Mouse (Mus musculus) kidney, embryonic 14.5 days (tissue): Measurements from ENCODE around the gene Pip5k1b. TPM values are rescaled to one million over a fixed set of nuclear protein-coding genes. Genes with fewer than 3 reads are reported as not detected.

Experiments used
- ATAC-seq: fragments of 200-750 bp; cut with Nextera tagmentation; 2 replicates; pipeline ENCODE4 v1.8.0; 2017; ENCODE audit warnings: moderate number of reproducible peaks, mild to moderate bottlenecking, moderate TSS enrichment, moderate library complexity; ENCODE audit not compliant: low FRiP score, low TSS enrichment
- H3K27ac ChIP-seq: fragments of 300-500 bp; sonication (generic); 2 replicates; pipeline ENCODE4 v1.5.1; 2014; ENCODE audit warnings: low read depth, mild to moderate bottlenecking, low read length, moderate library complexity, mixed read lengths
- H3K27me3 ChIP-seq: fragments of 300-500 bp; sonication (generic); 2 replicates; pipeline ENCODE4 v1.6.1; 2014; ENCODE audit warnings: mild to moderate bottlenecking, low read length; ENCODE audit not compliant: control insufficient read depth, insufficient read depth
- H3K36me3 ChIP-seq: fragments of 300-500 bp; sonication (generic); 2 replicates; pipeline ENCODE4 v1.6.1; 2014; ENCODE audit warnings: low read length, mixed read lengths; ENCODE audit not compliant: control insufficient read depth, insufficient read depth
- H3K4me1 ChIP-seq: fragments of 300-500 bp; sonication (generic); 2 replicates; pipeline ENCODE4 v1.6.1; 2014; ENCODE audit warnings: low read length, mixed read lengths; ENCODE audit not compliant: control insufficient read depth, insufficient read depth
- H3K4me2 ChIP-seq: fragments of 300-500 bp; sonication (generic); replicated peaks from 2 replicates; pipeline ENCODE4 v1.6.1; 2014; ENCODE audit warnings: low read depth, mild to moderate bottlenecking, low read length
- H3K4me3 ChIP-seq: fragments of 300-500 bp; sonication (generic); 2 replicates; pipeline ENCODE4 v1.5.1; 2014; ENCODE audit warnings: mild to moderate bottlenecking, low read length
- H3K9ac ChIP-seq: fragments of 300-500 bp; sonication (generic); 2 replicates; pipeline ENCODE4 v1.6.1; 2014; ENCODE audit warnings: low read depth, mild to moderate bottlenecking, low read length, moderate library complexity
- H3K9me3 ChIP-seq: fragments of 300-500 bp; sonication (generic); 2 replicates; pipeline ENCODE4 v1.6.1; 2016; ENCODE audit warnings: low read length; ENCODE audit not compliant: control insufficient read depth
- WGBS: fragments of 180-500 bp; shearing (Covaris S2); extraction: QIAGEN DNeasy Blood & Tissue Kit; methylation state at CpG from one replicate; pipeline ENCODE4 v1.1.7; 2014; 5-methylcytosine and 5-hydroxymethylcytosine counted together
- polyA plus RNA-seq: library from polyadenylated mRNA; unstranded; fragments of >200 nt; fragmentation: Nextera tagmentation; extraction: Ambion mirVana; gene quantifications from 2 replicates; pipeline ENCODE4 v1.2.1, GENCODE M21; 2014

Gene Pip5k1b
- polyA plus RNA-seq, 1 experiment from 2014 or later = 3.1 TPM

DNA sequence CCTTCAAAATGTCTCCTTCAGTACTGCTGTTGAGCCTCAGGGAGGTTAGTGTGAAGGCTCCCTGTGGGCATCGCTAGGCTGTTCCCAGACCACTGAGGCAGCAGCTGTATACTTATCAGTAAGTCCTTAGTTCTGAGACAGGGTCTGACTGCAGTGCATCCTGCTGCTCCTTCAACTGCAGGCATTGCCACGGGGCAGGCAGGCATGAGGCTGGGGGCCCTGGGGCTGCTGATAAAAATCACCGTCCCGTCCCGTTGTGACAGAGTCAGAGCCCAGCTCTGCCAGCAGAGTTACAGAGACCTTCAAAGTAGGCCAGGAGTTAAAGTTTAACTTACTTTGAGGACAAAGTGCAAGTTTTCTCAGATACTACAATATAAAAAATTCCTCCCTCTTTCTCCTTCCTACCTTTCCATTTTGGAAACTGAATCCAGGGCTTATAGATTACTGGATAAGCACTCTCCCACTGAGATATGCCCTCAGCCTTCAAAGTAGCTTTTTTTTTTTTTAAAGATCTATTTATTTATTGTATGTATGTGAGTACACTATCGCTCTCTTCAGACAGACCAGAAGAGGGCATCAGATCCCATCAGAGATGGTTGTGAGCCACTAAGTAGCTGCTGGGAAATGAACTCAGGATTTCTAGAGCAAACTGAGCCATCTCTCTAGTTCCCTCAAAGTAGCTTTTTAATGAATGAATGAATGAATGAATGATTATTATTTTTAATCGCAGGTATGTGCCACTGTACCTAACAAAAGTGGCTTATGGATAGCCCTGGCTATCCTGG, 289.4 kb downstream of the Pip5k1b start:
- no peak for ATAC-seq
- Histone ChIP-seq H3K27me3 (no peaks in the 10 kb centered on the region), H3K9ac (no peak overlapping the region), H3K9me3 (no peaks in the 10 kb centered on the region), H3K4me1 (peaks cover 2% of the 10 kb centered on the region; the same call in 1 of the 2 replicates), H3K36me3 (peaks cover 24% of the 10 kb centered on the region; the same call in 1 of the 2 replicates), H3K27ac (peak overlapping the region; percentile 55; the same call in 1 of the 2 replicates), H3K4me3 (no peak overlapping the region), H3K4me2 (no peak overlapping the region)
- 72% methylated on average over 7 of the region's 7 CpGs for WGBS

DNA sequence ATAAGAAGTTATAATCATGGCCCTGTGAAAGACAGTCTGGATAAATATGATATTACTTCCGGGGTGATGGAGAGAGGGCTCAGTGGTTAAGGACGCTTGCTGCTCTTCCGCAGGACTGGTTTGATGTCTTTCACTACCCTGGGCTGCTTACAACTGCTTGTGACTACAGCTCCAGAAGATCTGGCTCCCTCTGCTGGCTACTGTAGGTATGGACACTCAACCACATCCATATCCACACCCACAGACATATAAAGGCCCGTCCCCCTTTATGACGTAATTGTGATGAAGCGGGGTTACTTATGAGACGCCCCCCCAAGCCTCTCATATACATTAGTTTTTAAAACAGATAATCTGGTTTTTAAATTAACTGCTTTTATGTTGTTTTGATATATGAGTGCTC, 290.7 kb downstream of the Pip5k1b start:
- peaks cover 17% of the 10 kb centered on the region; the same call in 1 of the 2 replicates for H3K36me3 ChIP-seq
- no peak overlapping the region for H3K27ac ChIP-seq
- H3K27me3 ChIP-seq = no peaks in the 10 kb centered on the region
- no peaks in the 10 kb centered on the region for H3K9me3 ChIP-seq
- H3K4me1 ChIP-seq = no peaks in the 10 kb centered on the region
- no peak overlapping the region for H3K4me2 ChIP-seq
- WGBS = 48% methylated on average over 7 of the region's 7 CpGs
- ATAC-seq = peak; percentile 76
- no peak overlapping the region for H3K9ac ChIP-seq
- no peak overlapping the region for H3K4me3 ChIP-seq

GRCm38 (mm10) chr19:24262736-24263135, 292.9 kb downstream of the Pip5k1b start:
- Histone ChIP-seq H3K4me2 (no peak overlapping the region), H3K9me3 (no peaks in the 10 kb centered on the region), H3K4me3 (no peak overlapping the region), H3K27me3 (no peaks in the 10 kb centered on the region), H3K36me3 (peaks cover 14% of the 10 kb centered on the region; the same call in 1 of the 2 replicates), H3K4me1 (no peaks in the 10 kb centered on the region), H3K27ac (no peak overlapping the region), H3K9ac (no peak overlapping the region)
- ATAC-seq = no peak
- 82% methylated on average over 14 of the region's 14 CpGs for WGBS

- ATAC-seq = no peak
- WGBS = 83% methylated on average over 12 of the region's 12 CpGs
- Histone ChIP-seq H3K9me3 (no peaks in the 10 kb centered on the region), H3K4me3 (no peak overlapping the region), H3K27ac (no peak overlapping the region), H3K4me2 (no peak overlapping the region), H3K27me3 (no peaks in the 10 kb centered on the region), H3K9ac (no peak overlapping the region), H3K36me3 (peaks cover 7% of the 10 kb centered on the region; the same call in 1 of the 2 replicates), H3K4me1 (no peaks in the 10 kb centered on the region)
These were observed 296.0 kb downstream of the Pip5k1b start for GRCm38 (mm10) chr19:24259390-24260351.

DNA sequence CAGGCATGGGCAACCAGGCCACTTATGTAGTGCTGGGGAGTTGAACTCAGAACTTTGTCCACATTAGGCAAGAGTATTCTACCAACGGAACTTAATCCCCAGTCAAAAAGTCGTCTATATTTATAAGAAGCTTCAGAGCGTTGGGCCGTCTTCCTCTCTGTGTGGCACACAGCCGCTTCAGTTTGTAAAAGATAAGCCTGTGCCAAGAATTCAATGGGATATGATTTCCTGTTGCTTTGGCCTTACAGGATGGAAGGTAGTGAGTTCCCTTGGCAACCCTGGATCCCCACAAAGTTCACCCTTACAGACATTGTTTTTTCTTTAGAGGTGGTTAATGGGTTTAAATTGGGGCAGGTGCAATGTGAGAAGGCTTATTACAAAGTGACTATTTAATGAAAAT, 297.3 kb downstream of the Pip5k1b start:
- ATAC-seq = no peak
- Histone ChIP-seq H3K27ac (no peak overlapping the region), H3K9me3 (no peaks in the 10 kb centered on the region), H3K4me1 (no peaks in the 10 kb centered on the region), H3K9ac (no peak overlapping the region), H3K4me2 (no peak overlapping the region), H3K4me3 (no peak overlapping the region), H3K36me3 (peaks cover 7% of the 10 kb centered on the region; the same call in 1 of the 2 replicates), H3K27me3 (no peaks in the 10 kb centered on the region)
- 76% methylated on average over 5 of the region's 5 CpGs for WGBS

- 89% methylated on average over 6 of the region's 6 CpGs for WGBS
- Histone ChIP-seq H3K4me2 (no peak overlapping the region), H3K9ac (no peak overlapping the region), H3K27me3 (no peaks in the 10 kb centered on the region), H3K9me3 (no peaks in the 10 kb centered on the region), H3K27ac (0 out of 2 replicates have a peak overlapping the region, but pooled peaks have one; percentile 7), H3K4me1 (no peaks in the 10 kb centered on the region), H3K4me3 (no peak overlapping the region), H3K36me3 (peaks cover 6% of the 10 kb centered on the region; the same call in 1 of the 2 replicates)
- no peak for ATAC-seq
These were observed 297.7 kb downstream of the Pip5k1b start for GRCm38 (mm10) chr19:24257962-24258361.

DNA sequence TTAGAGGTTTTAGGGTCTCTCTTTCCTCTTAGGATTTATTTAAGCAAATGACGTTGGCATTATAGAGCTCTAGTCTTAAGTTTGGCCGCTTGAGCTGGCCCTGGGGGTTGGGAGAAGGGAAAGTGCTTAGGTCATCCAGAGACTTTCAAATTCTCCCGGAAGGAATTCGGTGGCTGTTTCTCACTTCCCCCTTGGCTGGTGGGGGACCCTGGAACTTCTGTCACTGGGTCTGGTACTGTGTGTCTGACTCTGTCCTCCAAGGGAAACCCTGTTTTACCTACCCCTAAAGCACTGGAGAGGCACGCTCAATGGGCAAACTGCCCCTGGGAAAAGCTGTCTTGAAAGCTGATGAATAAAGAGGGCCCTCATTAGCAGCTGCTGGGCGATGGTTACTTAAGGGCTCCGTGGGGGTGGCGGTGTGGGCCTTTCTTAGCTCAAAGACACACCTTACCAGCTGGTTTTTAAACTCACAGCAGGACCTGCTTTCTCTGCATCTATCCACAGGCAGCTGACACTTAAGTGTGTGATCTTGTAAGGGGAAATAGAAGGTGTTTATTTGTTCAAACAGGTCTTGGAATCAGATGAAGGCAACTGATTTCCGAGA, 301.9 kb downstream of the Pip5k1b start:
- WGBS = 26% methylated on average over 9 of the region's 9 CpGs
- no peaks in the 10 kb centered on the region for H3K36me3 ChIP-seq
- no peak for ATAC-seq
- H3K4me3 ChIP-seq = no peak overlapping the region
- H3K9ac ChIP-seq = no peak overlapping the region
- no peaks in the 10 kb centered on the region for H3K27me3 ChIP-seq
- H3K27ac ChIP-seq = no peak overlapping the region
- no peak overlapping the region for H3K4me2 ChIP-seq
- 0 out of 2 replicates have a peak, but pooled peaks cover 10% of the 10 kb centered on the region for H3K4me1 ChIP-seq
- H3K9me3 ChIP-seq = no peaks in the 10 kb centered on the region

GRCm38 (mm10) chr19:24251869-24252268, 303.8 kb downstream of the Pip5k1b start:
- Histone ChIP-seq H3K4me2 (no peak overlapping the region; the same call in 1 of the 2 replicates), H3K4me3 (no peak overlapping the region), H3K9me3 (no peaks in the 10 kb centered on the region), H3K36me3 (no peaks in the 10 kb centered on the region), H3K27ac (peak overlapping the region; percentile 53; the same call in 1 of the 2 replicates), H3K27me3 (no peaks in the 10 kb centered on the region), H3K4me1 (0 out of 2 replicates have a peak, but pooled peaks cover 10% of the 10 kb centered on the region), H3K9ac (no peak overlapping the region)
- WGBS = 19% methylated on average over 6 of the region's 6 CpGs
- peak; percentile 65; the same call in 1 of the 2 replicates for ATAC-seq
